Mouse (Mus musculus) c-Kit-positive CD71-negative TER-119-negative erythroid progenitor cells, embryonic 14.5 days (primary cell): ENCODE results near the gene AU041133.
"Not testable (repeated sequence)": the region's sequence is repeated elsewhere in the genome, so short reads cannot be mapped to it uniquely, and the experiment has no call there.

Experiments used
- DNase-seq: peaks from one replicate; pipeline ENCODE4 v3.0.0-alpha.2; 2013; ENCODE audit warnings: low read depth

The AU041133 gene

GRCm38 (mm10) chr10:82127850-82128401, at the start of gene AU041133:
Gene AU041133 (plus strand): TSS chr10:82128013.
- peak; percentile 70 for DNase-seq

GRCm38 (mm10) chr10:82082728-82083621, 44.8 kb upstream of the AU041133 start, which contains the start of gene BC024063:
Gene BC024063 (plus strand): TSS chr10:82083353.
- peak; percentile 18 for DNase-seq

- DNase-seq: not testable (repeated sequence)
These were observed 44.2 kb upstream of the AU041133 start for GRCm38 (mm10) chr10:82083622-82083971.

DNA sequence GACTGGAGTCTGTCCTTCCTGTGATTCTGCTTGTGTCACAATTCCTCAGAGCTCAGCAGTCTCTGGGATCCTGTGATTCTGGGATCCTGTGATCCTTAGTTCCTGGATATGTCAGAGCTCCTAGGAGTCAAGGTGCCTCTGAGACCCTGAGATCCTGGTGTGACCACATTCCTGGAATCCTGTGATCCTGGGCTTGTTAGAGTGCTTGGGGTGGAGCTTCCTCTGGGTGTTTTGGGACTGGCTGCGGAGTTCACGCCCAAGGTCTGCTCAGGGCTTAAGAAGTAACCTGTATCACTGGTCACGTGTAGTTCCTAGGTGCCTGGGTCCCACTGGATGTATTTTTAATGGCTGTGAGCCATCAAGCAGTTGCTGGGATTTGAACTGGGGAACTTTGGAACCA, 10.6 kb upstream of the AU041133 start:
- no peak for DNase-seq

- DNase-seq: no peak
These were observed 17.5 kb downstream of the AU041133 start for GRCm38 (mm10) chr10:82145282-82145681.

DNA sequence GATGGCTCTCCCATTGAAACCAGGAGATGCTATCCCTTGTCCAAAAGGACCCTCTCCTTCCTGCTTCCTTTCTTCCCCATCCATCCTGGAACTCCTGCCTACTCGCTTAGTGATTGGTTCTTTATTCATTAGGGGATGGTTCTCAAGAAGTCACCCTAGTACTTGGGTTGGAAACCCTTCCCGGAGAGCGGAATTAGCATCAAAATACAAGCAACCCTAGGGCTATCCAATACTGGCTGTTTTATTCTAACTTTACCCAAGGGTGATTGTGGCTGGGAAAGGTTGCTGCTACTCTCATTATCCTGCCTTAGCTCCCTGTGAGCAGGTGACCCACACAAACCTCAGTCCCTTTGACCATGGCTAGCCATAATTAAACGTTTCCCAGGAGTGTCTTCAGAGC, 19.8 kb downstream of the AU041133 start:
- no peak for DNase-seq

- no peak for DNase-seq
These were observed 40.0 kb downstream of the AU041133 start for GRCm38 (mm10) chr10:82167777-82168176.

GRCm38 (mm10) chr10:82169776-82170175, 42.0 kb downstream of the AU041133 start:
- DNase-seq: no peak

DNA sequence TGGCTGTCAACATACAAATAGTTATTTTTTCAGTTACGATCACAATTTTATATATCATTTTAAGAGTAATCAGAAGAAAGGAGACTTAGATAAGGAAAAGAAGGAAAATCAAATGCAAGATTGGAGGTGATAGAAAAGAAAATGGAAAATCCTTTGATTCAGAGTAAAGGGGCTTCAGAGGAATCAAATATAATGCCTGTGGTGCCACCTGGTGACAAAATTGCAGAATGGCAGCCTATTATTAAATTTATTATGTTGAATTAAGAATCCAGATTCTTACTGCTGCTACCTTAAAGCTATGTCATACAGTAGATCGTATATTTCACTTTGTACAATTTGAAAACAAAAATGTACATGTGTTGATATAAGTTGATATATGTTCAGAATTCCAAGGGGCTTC, 43.0 kb downstream of the AU041133 start:
- peak; percentile 35 for DNase-seq

DNA sequence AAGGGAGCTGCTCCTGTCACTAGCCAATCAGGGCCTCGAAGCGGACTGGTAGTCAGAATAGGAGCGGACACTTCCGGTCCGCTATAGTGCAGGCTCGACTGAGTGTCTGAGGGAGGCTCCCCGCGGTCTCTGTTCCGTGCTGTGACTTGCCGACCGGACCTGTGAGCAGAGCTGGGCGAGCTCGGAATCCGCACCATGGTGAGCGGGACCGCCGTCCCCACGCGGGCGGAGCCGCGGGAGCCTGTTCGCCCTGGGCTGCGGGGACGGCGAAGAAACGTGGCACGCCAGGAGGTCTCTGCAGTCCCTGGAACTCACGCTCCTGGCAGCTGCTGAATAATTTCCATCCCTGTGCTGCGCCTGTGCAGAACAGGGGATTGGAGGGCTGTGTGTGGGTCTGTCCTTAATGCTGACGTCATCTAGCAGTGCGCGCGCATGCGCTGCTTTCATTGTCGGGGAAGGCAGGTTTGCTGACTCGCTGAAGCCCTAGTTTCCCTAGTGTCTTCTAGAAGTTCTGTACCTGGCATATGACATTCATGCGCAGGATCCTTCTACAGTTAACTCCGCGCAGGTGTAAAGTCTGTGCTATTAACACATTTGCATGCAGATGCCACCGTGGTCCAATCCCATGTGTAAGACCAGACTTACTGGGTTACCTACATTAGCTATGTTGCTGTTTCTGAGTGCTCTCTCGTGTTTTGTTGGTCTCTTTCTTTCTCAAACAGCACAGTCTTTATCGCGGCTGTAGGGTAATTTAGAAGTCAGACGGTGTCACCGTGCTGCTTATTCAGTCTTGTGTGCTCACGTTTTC, 50.6 kb downstream of the AU041133 start:
- peak; percentile 76 for DNase-seq
